Mouse (Mus musculus) kidney, postnatal 4 days (tissue): Measurements from ENCODE around the gene 4933400A11Rik.
A peak's percentile ranks its signal among the peaks of the same experiment; 100 is the strongest.

Source experiments
- DNase-seq, 2 experiments: peaks; one replicate each; pipeline ENCODE4 v3.0.0; 2021; ENCODE audit warnings: mixed read lengths in 2 of 2

Gene 4933400A11Rik

DNA sequence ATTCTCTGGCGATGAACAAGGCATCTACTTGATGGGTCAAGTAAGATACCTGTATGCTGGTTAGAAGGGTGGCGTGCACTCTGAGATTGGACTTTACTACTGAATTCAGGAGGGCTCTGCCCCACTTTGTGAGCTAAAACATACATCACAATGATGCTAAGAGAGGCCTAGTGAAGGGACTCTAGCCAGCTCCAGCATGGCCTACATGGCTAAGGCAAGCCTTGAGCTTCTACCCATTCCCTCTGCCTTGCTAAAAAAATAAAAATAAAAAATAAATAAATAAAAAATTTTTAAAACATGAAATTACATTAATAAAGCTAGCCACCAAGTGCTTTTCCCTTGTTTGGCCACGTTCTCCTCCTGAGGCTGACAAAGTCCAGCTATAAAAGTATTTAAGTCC is at the start of gene 4933400A11Rik:
Gene 4933400A11Rik, minus strand, starts transcription at position 101 of the 400 bp plus-strand sequence.
- DNase-seq, result no peak

DNA sequence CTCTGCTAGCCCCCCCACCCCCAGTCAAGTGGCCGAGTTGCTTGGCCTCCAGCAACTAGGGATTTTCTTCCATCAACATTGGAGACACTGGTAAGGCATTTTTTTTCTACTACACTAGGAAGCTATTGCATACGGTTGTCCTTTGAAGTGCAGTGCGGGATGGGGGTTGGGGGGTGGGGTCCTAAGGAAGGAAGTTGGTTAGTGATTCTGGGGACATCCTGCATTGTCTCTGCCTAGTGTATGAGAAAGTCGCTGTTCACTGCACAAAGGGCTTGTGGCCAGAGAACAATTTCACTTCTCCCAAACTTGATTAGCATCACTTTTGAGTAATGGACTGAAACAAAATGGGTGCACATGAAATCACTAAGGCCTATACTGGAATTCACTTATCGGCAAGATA is 48.7 kb upstream of the 4933400A11Rik start:
- DNase-seq, result peak; percentile 2

DNA sequence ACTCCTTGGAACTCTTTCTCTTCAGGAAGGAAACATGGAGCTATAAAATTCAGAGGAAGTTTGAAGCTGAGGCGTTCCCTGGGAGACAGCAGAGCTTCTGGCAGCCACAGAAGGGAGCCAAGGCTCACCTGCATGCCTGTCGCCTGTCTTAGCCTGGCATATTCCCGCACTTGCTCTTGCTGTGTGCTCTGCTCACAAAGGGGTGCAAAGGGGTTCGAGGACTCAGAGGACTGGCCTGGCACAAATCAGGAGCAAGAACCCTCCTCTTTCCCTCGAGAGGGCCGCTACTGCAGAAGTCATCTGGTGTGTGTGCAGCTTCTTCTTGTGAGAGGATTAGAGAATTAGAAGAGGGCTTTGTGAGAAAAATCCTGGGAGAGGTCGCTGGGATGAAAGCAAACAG is 48.3 kb upstream of the 4933400A11Rik start:
- peak in 1 of 2 experiments; percentile 2 for DNase-seq

DNA sequence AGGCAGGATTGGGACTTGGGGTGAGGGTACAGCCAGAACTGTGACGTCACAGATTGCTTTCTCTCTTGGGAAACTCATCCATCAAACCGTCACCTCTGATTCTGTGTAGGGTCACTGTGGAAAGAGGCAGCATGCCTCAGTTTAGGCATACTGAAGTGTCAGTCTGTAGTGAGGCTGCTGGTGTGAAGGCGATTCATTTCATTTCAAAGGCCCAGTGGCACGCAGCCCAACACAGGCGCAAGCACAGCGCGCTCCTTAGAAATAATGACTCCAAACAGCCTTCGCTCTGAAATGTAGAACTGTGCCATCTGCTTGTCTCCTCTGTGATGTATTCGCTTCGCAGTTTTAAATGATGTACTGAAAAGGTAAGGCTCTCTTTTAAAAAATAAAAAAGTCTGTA is 47.5 kb upstream of the 4933400A11Rik start:
- no peak for DNase-seq

DNA sequence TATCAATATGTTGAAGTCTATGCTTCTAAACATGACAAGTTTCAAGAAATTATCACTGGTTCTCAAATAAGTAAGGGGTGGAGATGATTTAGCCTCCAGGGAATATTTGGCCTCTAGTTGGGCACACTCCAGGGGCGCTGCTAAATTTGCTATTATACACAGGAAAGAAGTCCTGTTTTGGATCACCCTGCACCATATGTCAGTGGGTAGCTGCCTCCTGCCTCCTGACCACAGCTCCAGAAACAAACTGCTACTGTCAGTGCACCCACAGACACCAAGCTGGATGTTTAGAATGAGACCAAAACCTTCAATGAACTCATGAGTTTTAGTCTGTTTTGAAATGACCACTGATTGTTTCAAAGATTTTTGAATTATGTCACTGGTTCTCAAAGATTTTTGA is 34.2 kb upstream of the 4933400A11Rik start:
- no peak for DNase-seq

DNA sequence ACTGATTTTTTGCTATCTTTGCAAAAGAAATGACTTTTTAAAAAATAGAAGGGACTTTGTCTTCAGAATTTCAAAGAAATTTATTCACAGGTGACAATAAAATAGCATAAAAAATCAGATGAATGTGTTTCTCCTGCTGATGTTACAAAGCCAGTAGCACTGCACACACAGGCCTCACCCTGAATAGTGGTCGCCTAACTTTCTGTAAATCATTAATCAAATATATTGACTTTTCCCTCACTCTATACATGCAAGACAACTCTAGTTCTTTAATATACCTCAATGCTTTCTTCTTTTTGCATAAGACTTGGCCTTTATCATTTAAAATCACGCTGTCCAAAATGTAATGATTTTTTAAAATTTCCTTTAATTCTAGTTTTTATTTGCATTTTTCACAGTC is 32.3 kb upstream of the 4933400A11Rik start:
- DNase-seq, result no peak

DNA sequence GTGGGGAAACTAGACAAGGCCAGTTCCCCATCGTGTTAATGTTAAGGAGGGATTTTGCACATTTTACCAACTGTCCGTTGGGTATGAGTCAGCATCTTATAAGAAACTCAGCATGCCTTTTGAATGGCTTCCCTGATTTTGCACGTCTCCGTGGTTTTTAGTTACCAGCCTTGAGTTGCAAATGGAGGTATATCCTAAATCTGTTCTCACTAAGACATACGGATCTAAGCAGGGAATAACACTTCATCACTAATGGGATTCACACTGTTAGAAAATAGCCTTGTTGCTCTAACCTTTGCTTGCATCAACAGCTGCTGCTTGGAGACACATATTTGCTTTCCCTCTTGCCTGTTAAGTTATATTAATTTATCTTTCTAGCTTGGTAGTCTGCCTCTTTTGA is 31.9 kb upstream of the 4933400A11Rik start:
- DNase-seq, result no peak

DNA sequence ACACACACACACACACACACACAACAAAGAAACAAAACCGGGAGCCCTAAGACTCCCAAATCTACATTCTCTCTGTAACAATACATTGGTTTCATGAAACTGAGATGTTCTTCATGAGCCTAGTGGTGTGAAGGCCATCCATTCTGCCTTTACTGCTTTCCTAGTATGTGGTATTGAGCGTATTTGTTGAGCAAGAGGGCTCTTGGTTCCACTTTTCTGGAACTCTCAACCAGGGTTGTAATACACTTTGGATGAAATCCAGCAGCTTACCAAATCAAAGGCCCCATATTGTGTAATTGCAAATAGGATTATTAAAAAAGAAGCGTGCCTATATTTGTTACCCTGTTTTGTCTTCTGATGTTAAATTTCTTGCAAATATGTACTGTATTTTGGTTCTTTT is 28.3 kb upstream of the 4933400A11Rik start:
- no peak for DNase-seq

DNA sequence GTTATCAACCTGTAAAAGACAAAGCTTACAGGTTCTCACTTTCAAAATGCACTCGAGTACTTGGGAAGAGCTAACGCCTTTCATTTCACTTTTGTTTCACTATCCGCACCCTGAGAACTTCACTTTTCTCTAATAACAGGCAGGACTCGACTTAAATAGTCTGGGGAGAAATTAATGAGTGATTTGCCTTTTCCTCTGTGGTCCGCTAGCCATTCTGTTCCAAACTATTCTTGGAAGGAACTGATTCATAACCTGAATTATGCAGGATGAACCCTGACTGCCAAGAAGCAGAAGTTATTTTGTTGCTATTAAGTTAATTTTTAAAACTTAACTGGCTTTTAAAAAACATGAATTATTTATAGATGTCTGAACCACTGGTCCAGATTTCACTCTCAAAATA is 26.4 kb upstream of the 4933400A11Rik start:
- DNase-seq, result no peak

DNA sequence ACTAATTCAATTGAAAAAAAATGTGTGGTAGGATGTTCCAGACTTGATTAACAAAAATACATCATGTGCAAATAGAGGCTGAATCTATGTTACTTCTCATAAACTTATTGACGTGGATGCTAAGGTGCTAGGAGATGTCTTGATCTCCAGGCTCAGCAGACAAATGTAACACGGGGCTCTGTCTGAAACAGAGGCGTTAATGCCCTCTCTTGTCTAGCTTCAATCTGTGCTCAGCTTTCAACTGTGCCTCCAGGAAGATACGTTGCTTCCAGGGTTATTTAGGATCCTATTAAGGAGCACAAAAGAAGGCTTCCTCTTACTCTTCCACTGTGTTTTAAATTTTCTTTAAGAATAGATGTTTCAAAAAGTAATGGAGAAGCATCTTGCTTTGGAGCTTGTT is 20.8 kb upstream of the 4933400A11Rik start:
- DNase-seq, result no peak

DNA sequence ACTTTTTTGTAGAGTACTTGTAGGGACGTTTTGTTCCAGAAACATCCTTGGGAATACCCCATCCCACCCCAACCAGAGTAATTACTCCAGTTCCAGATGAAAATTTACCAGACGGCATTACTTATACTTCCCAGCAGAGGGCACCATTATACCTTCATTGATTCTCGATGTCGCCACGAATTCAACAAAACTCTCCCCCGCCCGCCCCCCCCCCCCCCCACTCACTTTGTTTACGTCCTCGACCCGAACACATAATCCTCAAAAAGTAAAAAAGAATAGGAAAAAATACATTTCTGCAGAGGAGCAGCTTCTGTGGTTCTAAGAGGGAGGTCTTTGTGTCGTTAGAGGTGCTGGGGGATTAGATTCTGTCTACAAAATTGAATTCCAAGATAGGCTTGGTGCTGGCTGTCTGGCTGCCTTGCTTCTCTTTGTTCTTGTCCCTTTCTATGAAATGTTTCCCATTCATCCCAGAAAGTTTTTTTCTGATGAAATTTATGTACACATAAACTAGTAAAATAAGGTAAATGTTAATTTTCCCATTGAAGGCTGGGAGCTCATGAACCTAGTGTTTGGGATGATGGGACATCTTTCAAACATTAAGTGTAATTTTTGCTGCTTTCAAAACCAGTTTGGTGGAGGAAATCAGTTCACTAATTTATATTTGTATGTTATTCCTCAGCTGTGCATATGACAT is 19.7 kb upstream of the 4933400A11Rik start:
- DNase-seq, result peak; percentile 6 to 10

DNA sequence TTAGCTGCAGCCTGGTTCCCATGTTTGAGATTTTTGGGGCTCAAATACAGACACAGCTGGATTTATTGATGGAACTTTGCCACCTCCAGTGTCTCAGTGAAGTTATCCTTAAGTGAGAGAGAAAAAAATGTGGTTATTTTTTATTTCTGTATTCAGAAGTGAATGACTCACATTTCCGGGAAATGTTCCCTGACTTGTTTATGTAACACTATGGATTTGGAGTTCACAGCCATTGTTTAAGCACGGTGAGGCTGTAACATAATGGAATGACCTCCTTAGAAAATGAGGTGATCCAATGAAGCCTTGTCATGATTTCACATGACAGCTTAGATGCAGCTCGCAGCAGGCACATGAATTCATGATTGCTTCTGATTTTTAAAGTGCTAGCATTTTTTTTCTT is 17.7 kb upstream of the 4933400A11Rik start:
- no peak for DNase-seq

DNA sequence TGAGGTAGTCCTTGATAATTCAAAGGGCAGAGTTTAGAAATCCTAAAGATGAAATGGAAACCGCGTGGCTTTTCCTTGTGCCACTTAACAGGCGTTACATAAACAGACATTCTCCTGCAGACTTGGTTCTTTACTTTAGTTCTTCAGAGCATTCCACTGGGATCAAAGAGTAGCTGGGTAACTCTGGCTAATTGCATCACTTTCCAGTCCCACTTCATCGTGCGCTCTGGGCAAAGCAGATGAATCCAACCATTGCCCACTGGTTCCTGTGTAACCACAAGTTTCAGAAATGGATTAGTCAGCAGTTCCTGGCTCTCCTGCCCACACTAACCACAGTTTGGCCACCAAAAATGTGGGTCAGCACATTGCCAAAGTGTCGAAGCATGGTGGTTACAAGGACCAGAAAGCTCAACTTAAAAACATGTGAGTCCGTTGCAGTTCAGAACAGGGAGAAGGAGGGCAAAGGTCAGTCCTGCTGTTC is 15.4 kb upstream of the 4933400A11Rik start:
- DNase-seq, result no peak

DNA sequence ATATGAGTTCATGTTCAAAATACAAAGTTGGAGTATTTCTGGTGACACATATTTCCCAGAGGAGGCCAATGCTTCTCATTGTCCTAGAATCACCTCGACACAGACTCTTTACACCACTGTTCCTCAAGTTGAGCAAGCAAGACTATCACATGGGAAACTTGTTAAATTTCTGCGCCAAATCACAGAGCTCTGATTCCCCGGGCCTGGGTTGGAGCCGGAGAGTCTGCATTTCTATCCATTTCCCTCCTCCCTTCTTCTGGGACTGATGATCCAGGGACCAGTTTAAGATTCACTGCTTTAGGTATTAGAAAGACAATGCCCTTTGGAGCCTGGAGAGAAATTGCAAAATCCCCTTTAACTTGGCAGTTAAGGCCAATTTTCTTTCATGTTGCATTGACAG is 15.0 kb upstream of the 4933400A11Rik start:
- DNase-seq, result no peak

DNA sequence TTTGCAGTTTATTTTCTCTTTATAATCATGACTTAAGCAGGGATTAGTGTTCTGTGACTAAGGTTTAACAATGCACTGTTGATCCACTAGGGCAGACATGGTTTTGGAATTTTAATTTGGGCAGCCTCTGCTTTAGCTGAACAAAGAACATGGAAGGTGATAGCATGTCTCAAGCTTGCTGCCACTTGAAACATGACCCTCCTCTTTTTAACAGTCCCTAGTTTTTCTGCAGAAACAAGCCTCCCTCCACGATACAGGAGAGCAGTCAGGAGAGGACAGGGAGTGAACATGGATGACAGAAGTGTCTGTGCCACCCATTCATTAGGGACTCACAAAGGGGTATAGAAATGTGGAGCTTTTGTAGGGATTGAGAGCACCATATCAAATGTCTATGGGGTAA is 13.4 kb upstream of the 4933400A11Rik start:
- no peak for DNase-seq

DNA sequence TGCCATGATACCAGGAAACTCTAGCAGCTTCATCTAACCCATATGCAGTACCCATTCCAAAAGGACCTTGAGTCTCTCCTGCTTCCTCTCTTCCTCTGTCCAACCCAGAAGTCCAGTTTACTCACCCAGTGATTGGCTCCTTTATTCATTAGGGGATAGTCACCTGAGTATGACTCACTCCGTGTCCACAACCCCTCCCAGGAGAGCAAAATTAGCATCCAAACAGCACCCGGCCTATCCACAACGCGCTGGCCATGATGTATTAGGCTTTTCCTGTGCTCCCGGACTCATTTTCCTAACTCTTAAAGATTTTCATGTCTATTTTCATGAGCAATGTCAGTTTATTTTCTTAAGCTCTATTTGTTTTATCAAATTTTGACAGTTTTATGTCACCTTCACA is 10.3 kb upstream of the 4933400A11Rik start:
- no peak for DNase-seq

DNA sequence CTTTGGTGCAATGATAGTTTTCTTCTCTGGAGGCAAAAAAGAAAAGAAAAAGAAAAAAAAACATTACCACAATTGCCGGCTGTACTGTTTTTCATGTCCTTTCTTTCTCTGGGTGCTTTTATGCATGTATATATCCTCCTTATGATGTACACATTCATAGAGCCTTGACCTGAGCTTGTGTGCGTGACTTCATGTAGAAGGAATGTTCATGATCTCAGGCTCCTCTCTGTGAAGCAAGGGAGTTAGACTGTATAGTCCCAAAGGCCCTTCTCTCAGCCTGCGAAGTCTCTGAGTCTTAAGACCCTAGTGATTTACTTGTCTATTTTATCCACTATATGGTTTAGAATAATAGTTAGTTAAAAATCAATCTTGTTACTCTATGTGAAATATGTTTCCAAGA is 21.4 kb downstream of the 4933400A11Rik start:
- DNase-seq, result no peak

DNA sequence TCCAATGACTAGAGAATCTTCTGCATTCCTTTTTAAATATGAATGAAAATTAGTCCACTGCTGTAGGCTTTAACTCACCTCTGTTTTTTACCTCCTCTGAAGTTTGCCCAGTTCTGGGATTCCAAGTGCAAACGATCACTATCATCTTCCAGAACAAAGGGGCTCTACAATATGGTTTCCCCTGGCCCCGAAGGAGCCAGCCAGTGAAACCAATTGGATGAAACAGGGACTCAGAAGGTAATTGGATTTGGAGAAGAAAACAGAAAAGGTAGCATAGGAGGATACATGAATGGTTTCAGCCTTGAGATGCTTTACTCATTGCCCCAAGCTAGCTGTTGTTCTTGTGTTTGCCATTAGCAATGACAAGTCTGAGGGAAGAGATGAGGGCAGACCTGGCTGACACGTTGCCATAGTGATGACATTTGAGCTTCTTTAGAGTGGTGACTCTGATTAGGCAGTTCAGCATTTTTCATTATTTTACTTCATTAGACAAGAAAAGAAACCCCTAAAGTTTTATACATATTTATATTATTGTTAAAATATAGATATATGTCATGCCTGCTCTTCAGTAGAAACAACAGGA is 44.0 kb downstream of the 4933400A11Rik start:
- no peak for DNase-seq
